Mouse (Mus musculus) small intestine, adult 2 months (tissue): ENCODE measurements at regions not wholly inside any gene's neighbourhood (a gene's known extent, or its start where the extent isn't known, plus 50 kb on each side); places are given as distances from the start of the nearest gene placed in this dataset.

Source experiments
- CTCF ChIP-seq: fragments of 200-500 bp; IDR thresholded peaks from 2 replicates; pipeline ENCODE4 v1.5.1; 2012; ENCODE audit warnings: low read depth, mild to moderate bottlenecking, control low read depth, inconsistent platforms, low read length, moderate library complexity, mixed read lengths; ENCODE audit not compliant: insufficient replicate concordance, insufficient read length; ENCODE audit errors: extremely low read depth
- POLR2A ChIP-seq: fragments of 200-500 bp; IDR thresholded peaks from 2 replicates; pipeline ENCODE4 v1.6.1; 2012; ENCODE audit warnings: low read depth, mild to moderate bottlenecking, control low read depth, inconsistent platforms, low read length, moderate library complexity

DNA sequence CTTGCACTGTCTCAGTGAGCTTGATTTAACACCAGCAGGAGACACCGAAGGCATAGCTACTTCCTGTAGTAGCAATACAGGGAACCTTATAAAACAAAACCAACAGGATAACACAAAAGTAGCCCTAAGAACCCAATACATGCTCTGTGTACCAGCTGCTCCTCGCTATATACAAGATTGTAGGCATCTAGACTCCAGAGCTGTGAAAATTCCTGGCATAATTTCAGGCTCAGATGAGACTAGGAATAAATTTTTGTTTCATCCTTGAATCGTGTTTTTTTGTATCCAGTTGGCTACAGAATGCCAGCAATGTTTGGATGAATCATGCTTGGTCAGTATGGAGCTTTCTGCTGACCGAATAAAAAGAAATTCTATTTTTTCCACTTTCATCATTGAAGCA, 157.9 kb downstream of the Kcnj2 start:
- no peak for TF ChIP-seq CTCF
- TF ChIP-seq POLR2A, result no peak
